Mouse (Mus musculus) forebrain, postnatal 0 days (tissue): ENCODE measurements around the gene Mark2. TPM values are rescaled to one million over a fixed set of nuclear protein-coding genes. Genes with fewer than 3 reads are reported as not detected.

Experiments
- ATAC-seq: fragments of 200-750 bp; cut with Nextera tagmentation; 2 replicates; pipeline ENCODE4 v1.8.0; 2017; ENCODE audit warnings: mild to moderate bottlenecking, moderate library complexity
- DNase-seq: peaks from one replicate; pipeline ENCODE4 v3.0.0-alpha.2; 2015
- H3K27ac ChIP-seq: fragments of 300-500 bp; sonication (generic); 2 replicates; pipeline ENCODE4 v1.5.1; 2014; ENCODE audit warnings: low read depth, mild to moderate bottlenecking, antibody characterized with exemption, low read length, moderate library complexity, mixed read lengths
- H3K27me3 ChIP-seq: fragments of 300-500 bp; sonication (generic); 2 replicates; pipeline ENCODE4 v1.6.1; 2014; ENCODE audit warnings: mild to moderate bottlenecking, low read length, mixed read lengths; ENCODE audit not compliant: insufficient read depth
- H3K36me3 ChIP-seq: fragments of 300-500 bp; sonication (generic); 2 replicates; pipeline ENCODE4 v1.6.1; 2014; ENCODE audit warnings: mild to moderate bottlenecking, moderate library complexity; ENCODE audit not compliant: insufficient read depth
- H3K4me1 ChIP-seq: fragments of 300-500 bp; sonication (generic); 2 replicates; pipeline ENCODE4 v1.6.1; 2014; ENCODE audit warnings: antibody characterized with exemption; ENCODE audit not compliant: insufficient read depth
- H3K4me2 ChIP-seq: fragments of 300-500 bp; sonication (generic); 2 replicates; pipeline ENCODE4 v1.6.1; 2014; ENCODE audit warnings: low read depth, mild to moderate bottlenecking, moderate library complexity
- H3K4me3 ChIP-seq: fragments of 300-500 bp; sonication (generic); 2 replicates; pipeline ENCODE4 v1.5.1; 2014; ENCODE audit warnings: low read depth, low read length, mixed read lengths
- H3K9ac ChIP-seq: fragments of 300-500 bp; sonication (generic); 2 replicates; pipeline ENCODE4 v1.6.1; 2014; ENCODE audit warnings: mild to moderate bottlenecking
- H3K9me3 ChIP-seq: fragments of 300-500 bp; sonication (generic); 2 replicates; pipeline ENCODE4 v1.6.1; 2016; ENCODE audit warnings: low read length
- CTCF ChIP-seq: sonication (generic); IDR thresholded peaks from 2 replicates; pipeline ENCODE4 v1.5.1; 2016; ENCODE audit warnings: antibody characterized with exemption, control low read depth, low read depth
- WGBS: fragments of 180-500 bp; shearing (Covaris S2); extraction: QIAGEN DNeasy Blood & Tissue Kit; methylation state at CpG from one replicate; pipeline ENCODE4 v1.1.7; 2014; 5-methylcytosine and 5-hydroxymethylcytosine counted together
- polyA plus RNA-seq: library from polyadenylated mRNA; unstranded; fragments of >200 nt; fragmentation: Nextera tagmentation; extraction: Ambion mirVana; gene quantifications from 2 replicates; pipeline ENCODE4 v1.2.1, GENCODE M21; 2015
- total RNA-seq: library from RNA; depleted of rRNA; stranded (reverse); fragments of >200 nt; gene quantifications from 2 replicates; pipeline ENCODE4 v1.2.3, GENCODE M21; 2014; rRNA removed

Gene Mark2
- total and polyA plus RNA-seq, 2 experiments from 2014 or later = 35.7 to 38.7 TPM

- no peak for TF ChIP-seq CTCF
- no peaks in the 10 kb centered on the region for H3K27me3 ChIP-seq
- no peak overlapping the region for H3K4me2 ChIP-seq
- peaks cover 6% of the 10 kb centered on the region; the same call in 1 of the 2 replicates for H3K4me1 ChIP-seq
- no peak overlapping the region for H3K4me3 ChIP-seq
- no peaks in the 10 kb centered on the region for H3K9me3 ChIP-seq
- H3K36me3 ChIP-seq = peaks cover 21% of the 10 kb centered on the region; the same call in 1 of the 2 replicates
- no peak for ATAC-seq
- DNase-seq = no peak
- no peak overlapping the region for H3K27ac ChIP-seq
- 85% methylated on average over 4 of the region's 4 CpGs for WGBS
- H3K9ac ChIP-seq = no peak overlapping the region
Observed at GRCm38 (mm10) chr19:7236742-7237141, 104.9 kb downstream of the Mark2 start.

- Histone ChIP-seq H3K27me3 (no peaks in the 10 kb centered on the region), H3K4me2 (no peak overlapping the region), H3K9ac (no peak overlapping the region), H3K4me1 (peaks cover 6% of the 10 kb centered on the region; the same call in 1 of the 2 replicates), H3K27ac (no peak overlapping the region), H3K4me3 (no peak overlapping the region), H3K36me3 (peaks cover 27% of the 10 kb centered on the region), H3K9me3 (no peaks in the 10 kb centered on the region)
- TF ChIP-seq CTCF = no peak
- ATAC-seq (no peak), DNase-seq (no peak)
- WGBS = 80% methylated on average over 2 of the region's 2 CpGs
Observed at GRCm38 (mm10) chr19:7236011-7236410, 105.6 kb downstream of the Mark2 start.

GRCm38 (mm10) chr19:7235461-7235860 lies 106.2 kb downstream of the Mark2 start:
- WGBS = 94% methylated on average over 9 of the region's 9 CpGs
- no peak overlapping the region for H3K4me3 ChIP-seq
- no peaks in the 10 kb centered on the region for H3K9me3 ChIP-seq
- H3K36me3 ChIP-seq = peaks cover 29% of the 10 kb centered on the region
- ATAC-seq (no peak), DNase-seq (no peak)
- H3K27ac ChIP-seq = no peak overlapping the region
- no peaks in the 10 kb centered on the region for H3K27me3 ChIP-seq
- H3K9ac ChIP-seq = no peak overlapping the region
- no peak overlapping the region for H3K4me2 ChIP-seq
- H3K4me1 ChIP-seq = peaks cover 6% of the 10 kb centered on the region; the same call in 1 of the 2 replicates
- no peak for TF ChIP-seq CTCF

- 44% methylated on average over 8 of the region's 8 CpGs for WGBS
- peak; percentile 96 for TF ChIP-seq CTCF
Observed at GRCm38 (mm10) chr19:7234537-7235221, 107.0 kb downstream of the Mark2 start.

GRCm38 (mm10) chr19:7226511-7226914 lies 115.1 kb downstream of the Mark2 start:
- Histone ChIP-seq H3K9me3 (no peaks in the 10 kb centered on the region), H3K4me2 (no peak overlapping the region), H3K4me3 (no peak overlapping the region), H3K9ac (no peak overlapping the region), H3K27me3 (no peaks in the 10 kb centered on the region), H3K36me3 (peaks cover 52% of the 10 kb centered on the region), H3K4me1 (no peaks in the 10 kb centered on the region), H3K27ac (no peak overlapping the region)
- no peak for ATAC-seq
- no peak for TF ChIP-seq CTCF
- 74% methylated on average over 6 of the region's 6 CpGs for WGBS
- no peak for DNase-seq

More at GRCm38 (mm10) chr19:7234537-7235221, 107.0 kb downstream of the Mark2 start:
- no peak overlapping the region for H3K4me2 ChIP-seq
- H3K4me3 ChIP-seq = no peak overlapping the region
- H3K4me1 ChIP-seq = 0 out of 2 replicates have a peak, but pooled peaks cover 1% of the 10 kb centered on the region
- H3K27ac ChIP-seq = no peak overlapping the region
- H3K9me3 ChIP-seq = no peaks in the 10 kb centered on the region
- H3K36me3 ChIP-seq = peaks cover 37% of the 10 kb centered on the region
- no peaks in the 10 kb centered on the region for H3K27me3 ChIP-seq
- peak; percentile 89 for DNase-seq
- H3K9ac ChIP-seq = no peak overlapping the region
- peak; percentile 96 for ATAC-seq

Other genes starting within 250 kb of the Mark2 start
- 8.1 and 8.8 TPM in 2 replicates for gene Flrt1, start 236.1 kb downstream of the Mark2 start, total RNA-seq
- 6.7 and 11.3 TPM in 2 replicates for gene Flrt1, start 236.1 kb downstream of the Mark2 start, polyA plus RNA-seq
- gene Otub1, start 135.5 kb downstream of the Mark2 start, total RNA-seq = 248 and 252 TPM in 2 replicates
- gene Otub1, start 135.5 kb downstream of the Mark2 start, polyA plus RNA-seq = 286 and 290 TPM in 2 replicates
- 735 and 828 TPM in 2 replicates for gene Cox8a, start 124.2 kb downstream of the Mark2 start, total RNA-seq
- gene Cox8a, start 124.2 kb downstream of the Mark2 start, polyA plus RNA-seq = 1,247 and 1,523 TPM in 2 replicates
- 48.5 and 57.7 TPM in 2 replicates for gene Naa40, start 100.7 kb downstream of the Mark2 start, total RNA-seq
- 34.7 and 44.0 TPM in 2 replicates for gene Naa40, start 100.7 kb downstream of the Mark2 start, polyA plus RNA-seq
- gene Rcor2, start 74.5 kb downstream of the Mark2 start, total RNA-seq = 41.9 and 49.6 TPM in 2 replicates
- gene Rcor2, start 74.5 kb downstream of the Mark2 start, polyA plus RNA-seq = 13.7 and 14.5 TPM in 2 replicates
- gene Spindoc, start 41.1 kb upstream of the Mark2 start, total RNA-seq = 43.2 and 48.9 TPM in 2 replicates
- gene Spindoc, start 41.1 kb upstream of the Mark2 start, polyA plus RNA-seq = 16.4 and 20.8 TPM in 2 replicates
- gene 2700081O15Rik, start 75.8 kb upstream of the Mark2 start, total RNA-seq = 185 and 206 TPM in 2 replicates
- gene 2700081O15Rik, start 75.8 kb upstream of the Mark2 start, polyA plus RNA-seq = 24.3 and 29.9 TPM in 2 replicates
- gene Rtn3, start 141.4 kb upstream of the Mark2 start, total RNA-seq = 300 and 363 TPM in 2 replicates
- 533 and 637 TPM in 2 replicates for gene Rtn3, start 141.4 kb upstream of the Mark2 start, polyA plus RNA-seq
- 15.9 and 18.3 TPM in 2 replicates for gene Atl3, start 152.2 kb upstream of the Mark2 start, total RNA-seq
- gene Atl3, start 152.2 kb upstream of the Mark2 start, polyA plus RNA-seq = 2.0 and 4.2 TPM in 2 replicates
- 4.8 and 6.6 TPM in 2 replicates for gene Pla2g16, start 215.6 kb upstream of the Mark2 start, total RNA-seq
- 6.0 and 6.5 TPM in 2 replicates for gene Pla2g16, start 215.6 kb upstream of the Mark2 start, polyA plus RNA-seq